Mouse (Mus musculus): ENCODE data around the gene Gm10837. TPM values are rescaled to one million over a fixed set of nuclear protein-coding genes. Genes with fewer than 3 reads are reported as not detected.
A peak's percentile ranks its signal among the peaks of the same experiment; 100 is the strongest.

The Gm10837 gene
- polyA plus RNA-seq, 1 experiment from 2014 or later: 0.84 TPM

DNA sequence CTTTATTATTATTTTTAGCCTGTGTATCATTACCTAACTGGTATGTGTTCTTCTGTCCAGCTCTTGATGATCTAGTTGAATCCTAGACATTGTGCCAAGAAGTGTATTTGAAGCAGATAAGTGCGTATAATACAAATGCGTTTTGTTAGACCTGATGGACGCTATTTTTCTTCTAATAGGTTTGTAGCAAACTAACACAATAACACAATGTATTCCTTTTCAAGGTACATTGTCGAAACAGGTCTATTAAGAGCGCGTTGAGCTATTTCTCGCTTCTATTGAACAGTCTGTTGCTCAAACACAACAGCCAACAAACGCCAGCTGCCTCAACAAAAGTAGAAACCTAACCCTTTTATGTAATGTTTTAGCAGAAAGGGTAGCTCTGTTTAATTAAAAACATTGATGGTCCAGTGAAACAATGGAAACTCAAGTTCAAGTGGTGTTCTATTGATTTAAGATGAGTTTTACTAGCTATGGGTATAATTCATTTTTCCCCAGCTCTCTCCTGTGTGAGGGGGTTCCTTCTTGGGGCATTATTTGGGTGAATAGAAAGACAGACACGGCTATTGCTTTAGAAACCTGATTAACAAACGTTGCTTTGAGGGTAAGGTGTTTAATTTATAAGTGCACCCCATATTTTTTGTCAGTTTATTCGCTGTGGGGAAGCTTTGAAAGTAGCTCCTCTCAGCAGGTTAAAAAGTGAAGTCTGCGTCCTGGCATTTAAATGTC, 536 bp upstream of the Gm10837 start:
- Histone ChIP-seq H3K36me3 (ENCODE audit: control insufficient read depth, insufficient read depth, low read length) (no peaks in the 10 kb centered on the region), H3K27ac (ENCODE audit: low read depth, low read length) (peak overlapping the region; percentile 81; the same call in 1 of the 2 replicates), H3K4me2 (ENCODE audit: low read length) (peak overlapping the region; percentile 56), H3K4me1 (ENCODE audit: control insufficient read depth, insufficient read depth, low read depth, low read length) (peaks cover 3% of the 10 kb centered on the region; the same call in 1 of the 2 replicates), H3K9me3 (ENCODE audit: control insufficient read depth, low read length) (no peaks in the 10 kb centered on the region; the same call in 1 of the 2 replicates), H3K4me3 (ENCODE audit: low read length) (no peak overlapping the region; the same call in 1 of the 2 replicates), H3K27me3 (replicated peaks; ENCODE audit: control insufficient read depth, insufficient read depth, low read length) (peaks cover 22% of the 10 kb centered on the region), H3K9ac (ENCODE audit: low read depth, low read length) (no peak overlapping the region)
- 4% methylated on average over 12 of the region's 12 CpGs for WGBS
- no peak for ATAC-seq

DNA sequence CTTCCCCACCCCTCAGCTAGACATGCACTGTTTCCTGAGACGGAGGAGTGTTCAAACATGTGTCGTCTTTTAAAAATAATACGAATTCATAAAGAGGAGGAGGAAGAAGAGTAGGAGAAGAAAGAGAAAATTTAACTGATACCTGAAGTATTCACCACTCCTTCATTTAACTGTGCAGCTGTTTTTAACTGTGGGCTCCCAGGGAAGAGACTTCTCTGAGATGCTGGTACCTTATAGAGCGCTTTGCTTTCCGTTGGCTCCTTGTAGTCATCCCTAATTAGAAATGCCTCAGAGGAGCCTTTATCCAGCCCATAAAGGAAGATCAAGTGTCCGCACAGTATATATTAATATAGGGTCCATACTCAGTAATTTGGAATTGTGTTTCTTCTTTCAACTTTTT, 1.1 kb downstream of the Gm10837 start:
- peak overlapping the region; percentile 56; the same call in 1 of the 2 replicates for H3K4me2 ChIP-seq (ENCODE audit: low read length)
- H3K4me3 ChIP-seq (ENCODE audit: low read length): no peak overlapping the region
- H3K27me3 ChIP-seq (replicated peaks; ENCODE audit: control insufficient read depth, insufficient read depth, low read length): peaks cover 15% of the 10 kb centered on the region
- H3K36me3 ChIP-seq (ENCODE audit: control insufficient read depth, insufficient read depth, low read length): no peaks in the 10 kb centered on the region
- peaks cover 6% of the 10 kb centered on the region; the same call in 1 of the 2 replicates for H3K9me3 ChIP-seq (ENCODE audit: control insufficient read depth, low read length)
- WGBS: 61% methylated on average over 6 of the region's 6 CpGs
- H3K9ac ChIP-seq (ENCODE audit: low read depth, low read length): no peak overlapping the region
- no peak overlapping the region for H3K27ac ChIP-seq (ENCODE audit: low read depth, low read length)
- peaks cover 3% of the 10 kb centered on the region; the same call in 1 of the 2 replicates for H3K4me1 ChIP-seq (ENCODE audit: control insufficient read depth, insufficient read depth, low read depth, low read length)
- ATAC-seq: no peak

DNA sequence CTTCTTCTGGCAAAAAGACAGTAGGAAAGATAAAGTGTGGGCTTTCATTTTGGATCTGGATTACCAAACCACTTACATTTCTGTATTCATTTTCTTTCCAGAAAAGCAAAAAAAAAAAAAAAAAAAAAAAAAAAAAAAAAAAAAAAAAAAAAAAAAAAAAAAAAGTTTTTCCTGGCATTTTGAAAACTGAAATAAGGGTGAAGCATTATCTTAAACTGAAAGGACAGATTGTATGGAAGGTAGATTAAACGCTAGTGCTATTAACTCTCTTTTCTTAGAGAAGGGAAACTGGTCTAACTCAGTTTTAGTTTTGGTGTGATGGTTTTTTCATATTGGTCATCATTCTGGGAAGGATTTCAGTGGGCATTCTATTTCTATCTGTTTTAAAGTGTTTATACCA, 1.6 kb downstream of the Gm10837 start:
- no peak overlapping the region for H3K9ac ChIP-seq (ENCODE audit: low read depth, low read length)
- peaks cover 6% of the 10 kb centered on the region; the same call in 1 of the 2 replicates for H3K9me3 ChIP-seq (ENCODE audit: control insufficient read depth, low read length)
- no peak overlapping the region for H3K4me2 ChIP-seq (ENCODE audit: low read length)
- peaks cover 3% of the 10 kb centered on the region; the same call in 1 of the 2 replicates for H3K4me1 ChIP-seq (ENCODE audit: control insufficient read depth, insufficient read depth, low read depth, low read length)
- H3K36me3 ChIP-seq (ENCODE audit: control insufficient read depth, insufficient read depth, low read length): no peaks in the 10 kb centered on the region
- H3K27ac ChIP-seq (ENCODE audit: low read depth, low read length): no peak overlapping the region
- H3K27me3 ChIP-seq (replicated peaks; ENCODE audit: control insufficient read depth, insufficient read depth, low read length): peaks cover 14% of the 10 kb centered on the region
- WGBS: 77% methylated on average over 1 of the region's 1 CpGs
- ATAC-seq: no peak
- H3K4me3 ChIP-seq (ENCODE audit: low read length): no peak overlapping the region

DNA sequence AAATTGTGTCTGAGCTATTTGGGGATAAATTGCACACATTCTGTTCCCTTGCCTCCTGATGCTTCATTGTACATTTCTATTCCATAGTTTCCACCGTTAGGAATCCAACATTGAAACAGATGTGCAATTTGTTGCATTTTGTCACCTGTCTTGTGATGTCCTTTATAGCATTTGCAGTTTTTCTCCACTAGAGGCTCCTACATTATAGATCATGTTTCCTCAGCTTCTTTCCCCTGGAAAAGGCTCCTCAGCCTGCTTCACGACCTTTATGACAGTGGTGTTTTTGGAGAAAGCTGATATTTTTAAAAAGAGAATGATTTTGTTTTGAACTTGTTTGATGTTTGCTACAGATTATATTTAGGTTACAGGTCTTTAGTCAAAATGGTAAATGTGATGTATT, 18.7 kb downstream of the Gm10837 start:
- Histone ChIP-seq H3K4me2 (ENCODE audit: low read length) (no peak overlapping the region), H3K9me3 (ENCODE audit: control insufficient read depth, low read length) (no peaks in the 10 kb centered on the region), H3K9ac (ENCODE audit: low read depth, low read length) (no peak overlapping the region), H3K27me3 (replicated peaks; ENCODE audit: control insufficient read depth, insufficient read depth, low read length) (no peaks in the 10 kb centered on the region), H3K27ac (ENCODE audit: low read depth, low read length) (no peak overlapping the region), H3K4me3 (ENCODE audit: low read length) (no peak overlapping the region), H3K4me1 (ENCODE audit: control insufficient read depth, insufficient read depth, low read depth, low read length) (no peaks in the 10 kb centered on the region), H3K36me3 (ENCODE audit: control insufficient read depth, insufficient read depth, low read length) (no peaks in the 10 kb centered on the region)
- no peak for ATAC-seq
- WGBS: 20% methylated on average over 2 of the region's 2 CpGs

DNA sequence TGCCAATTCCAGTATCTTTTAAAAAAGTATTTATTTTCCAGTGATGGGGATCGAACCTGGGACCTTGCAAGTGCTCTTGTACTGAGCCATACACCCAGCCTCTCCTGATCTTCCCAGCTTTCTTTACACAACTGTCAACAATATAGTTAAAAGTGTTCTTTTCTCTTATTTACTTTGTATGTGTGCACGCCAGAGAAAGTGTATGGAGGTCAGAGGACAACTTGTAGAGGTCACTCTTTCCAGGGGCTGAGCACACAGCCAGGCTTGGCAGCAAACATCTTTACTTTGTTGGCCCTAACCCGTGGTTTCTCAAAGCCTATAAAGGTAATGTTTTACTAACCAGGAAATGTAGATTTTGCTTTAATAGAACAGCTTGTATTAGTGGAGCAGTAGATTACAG, 21.1 kb downstream of the Gm10837 start:
- no peak overlapping the region for H3K4me2 ChIP-seq (ENCODE audit: low read length)
- H3K9me3 ChIP-seq (ENCODE audit: control insufficient read depth, low read length): no peaks in the 10 kb centered on the region
- H3K27me3 ChIP-seq (replicated peaks; ENCODE audit: control insufficient read depth, insufficient read depth, low read length): no peaks in the 10 kb centered on the region
- no peaks in the 10 kb centered on the region for H3K4me1 ChIP-seq (ENCODE audit: control insufficient read depth, insufficient read depth, low read depth, low read length)
- H3K27ac ChIP-seq (ENCODE audit: low read depth, low read length): no peak overlapping the region
- ATAC-seq: no peak
- H3K9ac ChIP-seq (ENCODE audit: low read depth, low read length): no peak overlapping the region
- no peaks in the 10 kb centered on the region for H3K36me3 ChIP-seq (ENCODE audit: control insufficient read depth, insufficient read depth, low read length)
- H3K4me3 ChIP-seq (ENCODE audit: low read length): no peak overlapping the region
- 70% methylated on average over 3 of the region's 3 CpGs for WGBS

DNA sequence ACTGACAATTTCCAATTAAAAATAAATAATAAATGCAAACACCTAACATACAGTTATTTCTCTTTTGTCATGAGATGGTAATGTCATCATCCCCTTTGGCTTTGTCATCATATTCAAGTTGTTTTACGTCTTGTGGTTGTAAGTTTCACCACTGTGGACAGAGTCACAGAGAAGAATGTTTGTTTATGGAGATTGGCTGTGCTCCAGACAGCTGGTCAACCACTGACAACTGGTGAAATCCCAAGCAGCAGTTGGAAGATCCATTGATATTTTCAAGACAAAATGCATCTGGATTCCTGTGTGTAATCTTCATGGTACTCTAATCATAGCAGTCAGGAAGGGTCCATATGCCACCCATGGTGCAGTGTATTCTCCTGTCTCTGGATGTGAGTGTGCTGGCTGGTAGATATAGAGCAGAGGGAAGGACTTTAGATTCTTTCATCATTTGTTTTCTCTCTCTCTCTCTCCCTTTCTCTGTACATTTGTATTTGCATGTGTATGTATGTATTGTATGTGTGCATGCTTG, 23.2 kb downstream of the Gm10837 start:
- H3K27me3 ChIP-seq (replicated peaks; ENCODE audit: control insufficient read depth, insufficient read depth, low read length): no peaks in the 10 kb centered on the region
- H3K36me3 ChIP-seq (ENCODE audit: control insufficient read depth, insufficient read depth, low read length): no peaks in the 10 kb centered on the region
- H3K9ac ChIP-seq (ENCODE audit: low read depth, low read length): no peak overlapping the region
- H3K4me1 ChIP-seq (ENCODE audit: control insufficient read depth, insufficient read depth, low read depth, low read length): no peaks in the 10 kb centered on the region
- H3K27ac ChIP-seq (ENCODE audit: low read depth, low read length): no peak overlapping the region
- H3K9me3 ChIP-seq (ENCODE audit: control insufficient read depth, low read length): no peaks in the 10 kb centered on the region
- WGBS: 80% methylated on average over 1 of the region's 1 CpGs
- no peak for ATAC-seq
- no peak overlapping the region for H3K4me3 ChIP-seq (ENCODE audit: low read length)
- no peak overlapping the region for H3K4me2 ChIP-seq (ENCODE audit: low read length)

DNA sequence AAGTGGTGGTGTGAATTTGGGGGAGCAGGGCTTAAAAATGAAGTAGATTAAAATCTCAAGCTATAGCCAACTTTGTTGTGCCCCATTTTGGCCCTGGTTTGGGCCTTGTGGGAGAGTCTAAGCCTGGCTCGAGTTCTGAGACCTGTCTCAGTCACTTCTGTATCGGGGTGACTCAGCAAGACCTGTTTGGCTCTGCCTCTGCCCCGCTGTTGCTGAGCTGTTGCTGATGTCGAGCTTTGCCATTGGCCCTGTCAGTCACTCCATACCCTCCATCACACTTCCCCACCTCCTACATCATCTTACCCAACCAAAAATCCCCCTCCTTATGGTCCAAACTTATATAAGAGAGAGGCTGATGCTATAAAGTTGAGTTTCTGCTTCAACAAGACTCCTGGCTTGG, 38.1 kb downstream of the Gm10837 start:
- ATAC-seq: no peak
- 0 out of 2 replicates have a peak, but pooled peaks cover 4% of the 10 kb centered on the region for H3K9me3 ChIP-seq (ENCODE audit: control insufficient read depth, low read length)
- no peak overlapping the region for H3K27ac ChIP-seq (ENCODE audit: low read depth, low read length)
- H3K27me3 ChIP-seq (replicated peaks; ENCODE audit: control insufficient read depth, insufficient read depth, low read length): no peaks in the 10 kb centered on the region
- WGBS: 72% methylated on average over 4 of the region's 4 CpGs
- H3K36me3 ChIP-seq (ENCODE audit: control insufficient read depth, insufficient read depth, low read length): no peaks in the 10 kb centered on the region
- H3K4me3 ChIP-seq (ENCODE audit: low read length): no peak overlapping the region
- H3K4me1 ChIP-seq (ENCODE audit: control insufficient read depth, insufficient read depth, low read depth, low read length): no peaks in the 10 kb centered on the region; the same call in 1 of the 2 replicates
- no peak overlapping the region for H3K4me2 ChIP-seq (ENCODE audit: low read length)
- no peak overlapping the region for H3K9ac ChIP-seq (ENCODE audit: low read depth, low read length)

DNA sequence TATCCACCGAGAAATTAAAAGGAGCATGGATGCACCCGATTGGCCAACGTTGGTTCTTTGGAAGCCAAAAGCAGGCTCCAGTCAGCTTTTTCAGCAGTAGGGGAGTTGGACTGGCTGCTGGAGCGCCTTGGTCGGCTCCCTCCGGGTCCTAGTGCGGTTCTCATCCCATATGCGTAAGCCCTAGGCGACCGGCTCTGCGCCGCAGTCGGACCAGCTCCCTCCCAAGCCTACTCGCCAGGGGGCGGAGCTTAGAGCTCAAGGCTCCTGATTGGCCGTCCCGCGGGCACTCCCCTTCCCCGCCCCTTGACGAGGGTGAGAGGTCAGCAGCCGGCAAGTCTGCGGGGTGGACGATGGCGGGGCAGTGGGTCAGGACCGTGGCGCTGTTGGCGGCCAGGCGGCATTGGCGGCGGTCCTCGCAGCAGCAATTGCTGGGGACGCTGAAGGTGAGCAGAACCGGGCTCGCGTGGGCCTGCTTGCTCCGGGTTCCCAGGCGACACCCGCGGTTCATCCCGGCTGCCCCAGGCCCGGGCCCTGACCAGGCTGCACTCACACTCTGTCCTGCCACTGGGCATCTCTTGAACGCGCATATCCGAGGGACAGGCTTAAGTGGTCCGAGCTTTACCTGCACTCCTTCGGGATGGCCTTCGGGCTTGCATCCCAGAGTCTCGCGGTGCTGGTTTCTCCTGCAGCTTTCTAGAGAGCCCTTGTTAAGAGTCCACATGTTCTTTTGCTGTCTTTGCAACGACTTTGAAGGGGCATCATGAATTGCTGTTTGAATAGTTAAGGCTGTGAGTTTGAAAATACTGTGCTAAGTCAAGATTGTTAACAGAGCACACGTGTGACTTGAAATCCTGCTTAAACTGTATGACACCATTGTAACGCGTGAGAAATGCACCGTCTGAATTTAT, 43.9 kb downstream of the Gm10837 start, which contains the start of gene Pcca:
TSS of gene Pcca (plus strand) at position 308 of the 908 bp plus-strand sequence.
- no peaks in the 10 kb centered on the region for H3K9me3 ChIP-seq (ENCODE audit: control insufficient read depth, low read length)
- H3K36me3 ChIP-seq (ENCODE audit: control insufficient read depth, insufficient read depth, low read length): no peaks in the 10 kb centered on the region
- 1% methylated on average over 51 of the region's 54 CpGs for WGBS
- ATAC-seq: peak; percentile 100
- peak within 1 kb of the TSS; percentile 89 for H3K4me3 ChIP-seq (ENCODE audit: low read length)
- peak within 1 kb of the TSS; percentile 81 for H3K9ac ChIP-seq (ENCODE audit: low read depth, low read length)
- peak within 1 kb of the TSS; percentile 71 for H3K27ac ChIP-seq (ENCODE audit: low read depth, low read length)
- peaks cover 5% of the 10 kb centered on the region for H3K4me1 ChIP-seq (ENCODE audit: control insufficient read depth, insufficient read depth, low read depth, low read length)
- H3K4me2 ChIP-seq (ENCODE audit: low read length): peak within 1 kb of the TSS; percentile 89
- no peaks in the 10 kb centered on the region for H3K27me3 ChIP-seq (replicated peaks; ENCODE audit: control insufficient read depth, insufficient read depth, low read length)

DNA sequence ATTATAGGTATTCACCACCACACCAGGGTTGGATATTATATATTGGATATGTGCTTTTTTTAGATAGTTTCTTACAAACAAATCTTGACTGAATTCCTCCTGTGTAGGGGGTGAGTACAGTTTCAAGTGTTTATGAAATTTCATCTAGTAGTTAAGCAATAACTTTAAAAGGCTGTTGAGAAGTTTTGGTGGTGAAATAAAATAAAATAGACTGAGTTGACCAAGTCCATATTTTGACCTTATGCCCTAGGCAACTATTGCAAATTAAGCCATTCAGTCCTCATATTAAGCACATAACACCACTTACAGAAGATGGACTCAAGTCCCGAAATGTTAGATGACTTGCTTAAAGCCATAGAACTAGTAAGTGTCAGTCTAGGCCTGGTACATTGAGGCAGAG, 45.6 kb downstream of the Gm10837 start:
- H3K4me2 ChIP-seq (ENCODE audit: low read length): no peak overlapping the region
- no peaks in the 10 kb centered on the region for H3K27me3 ChIP-seq (replicated peaks; ENCODE audit: control insufficient read depth, insufficient read depth, low read length)
- no peak overlapping the region for H3K4me3 ChIP-seq (ENCODE audit: low read length)
- no peaks in the 10 kb centered on the region for H3K9me3 ChIP-seq (ENCODE audit: control insufficient read depth, low read length)
- no peak overlapping the region for H3K27ac ChIP-seq (ENCODE audit: low read depth, low read length)
- no peak for ATAC-seq
- H3K9ac ChIP-seq (ENCODE audit: low read depth, low read length): no peak overlapping the region
- H3K36me3 ChIP-seq (ENCODE audit: control insufficient read depth, insufficient read depth, low read length): no peaks in the 10 kb centered on the region
- WGBS: 100% methylated on average over 1 of the region's 1 CpGs
- peaks cover 5% of the 10 kb centered on the region for H3K4me1 ChIP-seq (ENCODE audit: control insufficient read depth, insufficient read depth, low read depth, low read length)
